36 mouse cellular contexts compared by ENCODE assay signal in genomic region chr5:113731174-113731573, GRCm38 (mm10). TPM values are rescaled to one million over a fixed set of nuclear protein-coding genes. Genes with fewer than 3 reads are reported as not detected.
A peak's percentile ranks its signal among the peaks of the same experiment; 100 is the strongest.
DNase-seq lines count a peak whose midpoint lies in the region; ATAC-seq lines count a peak whose summit lies in the region.
"Had no signal": no experiment of that assay in that cellular context is flagged by ENCODE, and none has a peak within 500 bp of the region (broad histone marks: within the 10 kb centered on the region; RNA-seq: fewer than 3 reads in every experiment).

No protein-coding gene starts in this region.

- no peak for ATAC-seq in hindbrain, embryonic 16.5 days
- ATAC-seq in hindbrain, embryonic 14.5 days (ENCODE audit: low FRiP score): no peak
- ATAC-seq in midbrain, embryonic 15.5 days (replicated peaks): no peak
- ATAC-seq: intestine, embryonic 16.5 days had no signal

- WGBS in hindbrain, embryonic 16.5 days: 89% methylated on average over 7 of the region's 7 CpGs
- 90% methylated on average over 7 of the region's 7 CpGs for WGBS in hindbrain, embryonic 14.5 days
- 84% methylated on average over 7 of the region's 7 CpGs for WGBS in midbrain, embryonic 15.5 days
- WGBS in midbrain, embryonic 10.5 days: 90% methylated on average over 7 of the region's 7 CpGs

- H3K27me3 ChIP-seq in hindbrain, embryonic 16.5 days (replicated peaks; ENCODE audit: control insufficient read depth, insufficient read depth, low read length): no peaks in the 10 kb centered on the region
- H3K27me3 ChIP-seq in hindbrain, embryonic 14.5 days (ENCODE audit: control insufficient read depth, insufficient read depth, low read length): no peaks in the 10 kb centered on the region
- H3K27me3 ChIP-seq in midbrain, embryonic 15.5 days (replicated peaks): no peaks in the 10 kb centered on the region
- H3K27me3 ChIP-seq in midbrain, embryonic 10.5 days (ENCODE audit: low read depth, poor library complexity, severe bottlenecking): no peaks in the 10 kb centered on the region
- H3K27me3 ChIP-seq: embryonic facial prominence, embryonic 15.5 days; forebrain, embryonic 12.5 days; liver, embryonic 15.5 days had no signal

- peak; percentile 54 for DNase-seq in cerebellum, postnatal 25 days
- no peak for DNase-seq in cerebellum, adult 11-12 months
- DNase-seq in hindbrain, embryonic 14.5 days (ENCODE audit: low spot score): no peak
- DNase-seq in midbrain, embryonic 10.5 days (ENCODE audit: low spot score): no peak
- DNase-seq in adrenal gland, adult 2 months: no peak
- DNase-seq: adrenal gland, postnatal 36 days; B cell, adult 2 months; gastrocnemius, adult 2 months; gastrocnemius, postnatal 36 days; heart, adult 18-20 months; heart, postnatal 36 days; kidney, adult 8-10 months; kidney, postnatal 4 days; lung, embryonic 14.5 days; lung, postnatal 14 days; right cerebral cortex, postnatal 14 days; thymus, postnatal 4 days had no signal

- no peak overlapping the region for H3K4me3 ChIP-seq in hindbrain, embryonic 16.5 days (ENCODE audit: low read length)
- no peak overlapping the region for H3K4me3 ChIP-seq in hindbrain, embryonic 14.5 days (replicated peaks; ENCODE audit: low read length)
- H3K4me3 ChIP-seq in midbrain, embryonic 15.5 days: no peak overlapping the region
- no peak overlapping the region for H3K4me3 ChIP-seq in midbrain, embryonic 10.5 days
- H3K4me3 ChIP-seq: embryonic facial prominence, embryonic 15.5 days; forebrain, embryonic 12.5 days; gastrocnemius, adult 2 months; limb, embryonic 12.5 days; liver, embryonic 15.5 days had no signal

- peaks cover 12% of the 10 kb centered on the region for H3K4me1 ChIP-seq in hindbrain, embryonic 16.5 days (ENCODE audit: control insufficient read depth, insufficient read depth, low read depth, low read length)
- H3K4me1 ChIP-seq in hindbrain, embryonic 14.5 days (replicated peaks; ENCODE audit: control insufficient read depth, insufficient read depth, low read length): peaks cover 15% of the 10 kb centered on the region
- H3K4me1 ChIP-seq in midbrain, embryonic 15.5 days: peaks cover 20% of the 10 kb centered on the region
- H3K4me1 ChIP-seq in midbrain, embryonic 10.5 days: peaks cover 22% of the 10 kb centered on the region

- no peaks in the 10 kb centered on the region for H3K9me3 ChIP-seq in hindbrain, embryonic 16.5 days (ENCODE audit: control insufficient read depth, low read length)
- H3K9me3 ChIP-seq in hindbrain, embryonic 14.5 days (ENCODE audit: control insufficient read depth, low read length): no peaks in the 10 kb centered on the region
- H3K9me3 ChIP-seq in midbrain, embryonic 15.5 days: no peaks in the 10 kb centered on the region
- H3K9me3 ChIP-seq in midbrain, embryonic 10.5 days (replicated peaks): no peaks in the 10 kb centered on the region
- H3K9me3 ChIP-seq: embryonic facial prominence, embryonic 15.5 days; forebrain, embryonic 12.5 days; limb, embryonic 12.5 days; liver, embryonic 15.5 days had no signal

- no peak overlapping the region for H3K9ac ChIP-seq in hindbrain, embryonic 16.5 days (ENCODE audit: low read depth, low read length)
- H3K9ac ChIP-seq in hindbrain, embryonic 14.5 days: no peak overlapping the region
- no peak overlapping the region for H3K9ac ChIP-seq in midbrain, embryonic 15.5 days
- H3K9ac ChIP-seq: embryonic facial prominence, embryonic 15.5 days; forebrain, embryonic 12.5 days; limb, embryonic 12.5 days; liver, embryonic 15.5 days; lung, embryonic 14.5 days had no signal

- no peak overlapping the region for H3K4me2 ChIP-seq in hindbrain, embryonic 16.5 days (ENCODE audit: low read length)
- no peak overlapping the region for H3K4me2 ChIP-seq in hindbrain, embryonic 14.5 days (replicated peaks)
- H3K4me2 ChIP-seq in midbrain, embryonic 15.5 days: no peak overlapping the region
- H3K4me2 ChIP-seq: embryonic facial prominence, embryonic 15.5 days; forebrain, embryonic 12.5 days; heart, embryonic 11.5 days; limb, embryonic 12.5 days; liver, embryonic 15.5 days; lung, embryonic 14.5 days had no signal

- H3K36me3 ChIP-seq in hindbrain, embryonic 16.5 days (ENCODE audit: control insufficient read depth, insufficient read depth, low read length): no peaks in the 10 kb centered on the region
- H3K36me3 ChIP-seq in hindbrain, embryonic 14.5 days (replicated peaks; ENCODE audit: control insufficient read depth, insufficient read depth): no peaks in the 10 kb centered on the region
- no peaks in the 10 kb centered on the region for H3K36me3 ChIP-seq in midbrain, embryonic 15.5 days (replicated peaks)
- no peaks in the 10 kb centered on the region for H3K36me3 ChIP-seq in midbrain, embryonic 10.5 days
- H3K36me3 ChIP-seq: embryonic facial prominence, embryonic 15.5 days; forebrain, embryonic 12.5 days; limb, embryonic 12.5 days; liver, embryonic 15.5 days had no signal

- H3K27ac ChIP-seq in hindbrain, embryonic 16.5 days (ENCODE audit: low read depth, low read length): peak overlapping the region; percentile 12; the same call in 1 of the 2 replicates
- H3K27ac ChIP-seq in hindbrain, embryonic 14.5 days: no peak overlapping the region
- H3K27ac ChIP-seq in midbrain, embryonic 15.5 days: peak overlapping the region; percentile 45; the same call in 1 of the 2 replicates
- H3K27ac ChIP-seq in midbrain, embryonic 10.5 days (replicated peaks): no peak overlapping the region
- H3K27ac ChIP-seq: embryonic facial prominence, embryonic 15.5 days; forebrain, embryonic 12.5 days; gastrocnemius, adult 2 months; kidney, postnatal 0 days; limb, embryonic 12.5 days; liver, embryonic 15.5 days had no signal

RNA-seq across cellular contexts. Expression of gene Ficd, which starts 4.4 kb away (rescaled TPM):
- polyA plus RNA-seq in hindbrain, embryonic 16.5 days (2015; fragmentation: Nextera tagmentation; extraction: Ambion mirVana): 10.9 and 11.1 TPM in 2 replicates
- 7.0 and 7.5 TPM in 2 replicates for polyA plus RNA-seq in hindbrain, embryonic 14.5 days (2014; fragmentation: Nextera tagmentation; extraction: Ambion mirVana)
- 10.4 and 10.7 TPM in 2 replicates for polyA plus RNA-seq in midbrain, embryonic 15.5 days (2015; fragmentation: Nextera tagmentation; extraction: Ambion mirVana)
- polyA plus RNA-seq in midbrain, embryonic 10.5 days (2016; fragmentation: Nextera tagmentation; extraction: Ambion mirVana): 4.8 and 5.5 TPM in 2 replicates
- total RNA-seq in adrenal gland, adult 2 months (2021): 10 to 100 TPM; 10.5 to 19.5 TPM
- polyA plus RNA-seq in adrenal gland, adult 2 months (2012; rRNA removed): 11.8 and 12.3 TPM in 2 replicates

RNA-seq across cellular contexts. Expression of gene 1700069L16Rik, which starts 6.6 kb away (rescaled TPM):
- not detected in 2 replicates for polyA plus RNA-seq in hindbrain, embryonic 16.5 days (2015; fragmentation: Nextera tagmentation; extraction: Ambion mirVana)
- not detected in 2 replicates for polyA plus RNA-seq in hindbrain, embryonic 14.5 days (2014; fragmentation: Nextera tagmentation; extraction: Ambion mirVana)
- polyA plus RNA-seq in midbrain, embryonic 15.5 days (2015; fragmentation: Nextera tagmentation; extraction: Ambion mirVana): not detected in 2 replicates
- polyA plus RNA-seq in midbrain, embryonic 10.5 days (2016; fragmentation: Nextera tagmentation; extraction: Ambion mirVana): not detected in 2 replicates
- not detected for total RNA-seq in adrenal gland, adult 2 months (2021)
- not detected in 2 replicates for polyA plus RNA-seq in adrenal gland, adult 2 months (2012; rRNA removed)
- total RNA-seq: adrenal gland, adult 18-20 months; adrenal gland, postnatal 36 days; common myeloid progenitor, adult 5-6 weeks; gastrocnemius, adult 2 months; gastrocnemius, postnatal 36 days; heart, adult 18-20 months; heart, postnatal 36 days; left cerebral cortex, postnatal 25 days; liver, adult 2 months had no signal
- polyA plus RNA-seq: brain, embryonic 14.5 days; embryonic facial prominence, embryonic 15.5 days; forebrain, embryonic 12.5 days; heart, embryonic 11.5 days; heart, embryonic 16.5 days; intestine, embryonic 16.5 days; kidney, postnatal 0 days; limb, embryonic 12.5 days; liver, adult 2 months; liver, embryonic 15.5 days; lung, embryonic 14.5 days; neural tube, embryonic 14.5 days; small intestine, adult 2 months; stomach, embryonic 14.5 days; thymus, postnatal 0 days had no signal

RNA-seq across cellular contexts. Expression of gene Sart3, which starts 41.1 kb away (rescaled TPM):
- 37.7 and 39.0 TPM in 2 replicates for polyA plus RNA-seq in hindbrain, embryonic 16.5 days (2015; fragmentation: Nextera tagmentation; extraction: Ambion mirVana)
- polyA plus RNA-seq in hindbrain, embryonic 14.5 days (2014; fragmentation: Nextera tagmentation; extraction: Ambion mirVana): 33.0 and 37.1 TPM in 2 replicates
- polyA plus RNA-seq in midbrain, embryonic 15.5 days (2015; fragmentation: Nextera tagmentation; extraction: Ambion mirVana): 53.3 and 57.5 TPM in 2 replicates
- 75.4 and 77.1 TPM in 2 replicates for polyA plus RNA-seq in midbrain, embryonic 10.5 days (2016; fragmentation: Nextera tagmentation; extraction: Ambion mirVana)
- 10 to 100 TPM; 26.3 to 29.8 TPM for total RNA-seq in adrenal gland, adult 2 months (2021)
- 12.7 and 16.2 TPM in 2 replicates for polyA plus RNA-seq in adrenal gland, adult 2 months (2012; rRNA removed)

RNA-seq across cellular contexts. Expression of gene Iscu, which starts 41.4 kb away (rescaled TPM):
- 86.8 and 94.0 TPM in 2 replicates for polyA plus RNA-seq in hindbrain, embryonic 16.5 days (2015; fragmentation: Nextera tagmentation; extraction: Ambion mirVana)
- 81.5 and 92.4 TPM in 2 replicates for polyA plus RNA-seq in hindbrain, embryonic 14.5 days (2014; fragmentation: Nextera tagmentation; extraction: Ambion mirVana)
- 75.4 and 78.4 TPM in 2 replicates for polyA plus RNA-seq in midbrain, embryonic 15.5 days (2015; fragmentation: Nextera tagmentation; extraction: Ambion mirVana)
- 109 and 111 TPM in 2 replicates for polyA plus RNA-seq in midbrain, embryonic 10.5 days (2016; fragmentation: Nextera tagmentation; extraction: Ambion mirVana)
- total RNA-seq in adrenal gland, adult 2 months (2021): 100 to 1,000 TPM; 657 to 936 TPM
- polyA plus RNA-seq in adrenal gland, adult 2 months (2012; rRNA removed): 305 and 399 TPM in 2 replicates

Comparison
In these comparisons a context has a peak if more than half of its experiments do, and no peak if none do; other contexts are left out.
1. DNase-seq: peak in cerebellum, postnatal 25 days (2 of 2); none in cerebellum, adult 11-12 months (single experiment), hindbrain, embryonic 14.5 days (single experiment), midbrain, embryonic 10.5 days (single experiment) and adrenal gland, adult 2 months (single experiment).
2. H3K27ac ChIP-seq: peak in hindbrain, embryonic 16.5 days (single experiment) and midbrain, embryonic 15.5 days (single experiment); none in hindbrain, embryonic 14.5 days (single experiment) and midbrain, embryonic 10.5 days (single experiment).